Mouse (Mus musculus) embryo, embryonic 10 days (tissue): ENCODE results near the gene Zbtb7a.
A peak's percentile ranks its signal among the peaks of the same experiment; 100 is the strongest.

Experiments used
- DNase-seq: peaks from one replicate; pipeline ENCODE4 v3.0.0-alpha.2; 2015; ENCODE audit warnings: low spot score

Zbtb7a gene

GRCm38 (mm10) chr10:81139529-81139846, 4.5 kb downstream of the Zbtb7a start:
- DNase-seq, result no peak

- DNase-seq, result no peak
Observed at GRCm38 (mm10) chr10:81140005-81140404, 5.0 kb downstream of the Zbtb7a start.

GRCm38 (mm10) chr10:81140717-81141454, 5.9 kb downstream of the Zbtb7a start:
- no peak for DNase-seq

- DNase-seq, result no peak
Observed at GRCm38 (mm10) chr10:81141455-81142210, 6.6 kb downstream of the Zbtb7a start.

- no peak for DNase-seq
Observed at GRCm38 (mm10) chr10:81142551-81142981, 7.5 kb downstream of the Zbtb7a start.

GRCm38 (mm10) chr10:81143157-81143633, 8.2 kb downstream of the Zbtb7a start:
- DNase-seq, result no peak

- no peak for DNase-seq
Observed at GRCm38 (mm10) chr10:81143845-81144437, 8.9 kb downstream of the Zbtb7a start.

- DNase-seq, result no peak
Observed at GRCm38 (mm10) chr10:81144667-81145066, 9.6 kb downstream of the Zbtb7a start.

- no peak for DNase-seq
Observed at GRCm38 (mm10) chr10:81145307-81145706, 10.3 kb downstream of the Zbtb7a start.

- no peak for DNase-seq
Observed at GRCm38 (mm10) chr10:81145778-81146177, 10.8 kb downstream of the Zbtb7a start.

- DNase-seq, result no peak
Observed at GRCm38 (mm10) chr10:81146296-81146695, 11.3 kb downstream of the Zbtb7a start.

- no peak for DNase-seq
Observed at GRCm38 (mm10) chr10:81151261-81151660, 16.2 kb downstream of the Zbtb7a start.

GRCm38 (mm10) chr10:81152609-81153008, 17.6 kb downstream of the Zbtb7a start:
- DNase-seq, result peak; percentile 54

GRCm38 (mm10) chr10:81154313-81154712, 19.3 kb downstream of the Zbtb7a start:
- DNase-seq, result no peak

- no peak for DNase-seq
Observed at GRCm38 (mm10) chr10:81154736-81155135, 19.7 kb downstream of the Zbtb7a start.

- no peak for DNase-seq
Observed at GRCm38 (mm10) chr10:81161602-81162317, 26.7 kb downstream of the Zbtb7a start.

GRCm38 (mm10) chr10:81162318-81162652, 27.3 kb downstream of the Zbtb7a start:
- DNase-seq, result no peak

- no peak for DNase-seq
Observed at GRCm38 (mm10) chr10:81165118-81165517, 30.1 kb downstream of the Zbtb7a start.

GRCm38 (mm10) chr10:81167200-81168086, 32.4 kb downstream of the Zbtb7a start, which contains the start of gene Pias4:
TSS of gene Pias4 (minus strand) at chr10:81167923.
- DNase-seq, result peak; percentile 99

GRCm38 (mm10) chr10:81168087-81168431, 33.0 kb downstream of the Zbtb7a start:
- no peak for DNase-seq

- DNase-seq, result peak; percentile 92
Observed at GRCm38 (mm10) chr10:81168521-81169244, 33.7 kb downstream of the Zbtb7a start.
